Mouse (Mus musculus) lung, embryonic 14.5 days (tissue): Measurements from ENCODE around the gene Ktn1. TPM values are rescaled to one million over a fixed set of nuclear protein-coding genes. Genes with fewer than 3 reads are reported as not detected.

Experiments used
- ATAC-seq: fragments of 200-750 bp; cut with Nextera tagmentation; 2 replicates; pipeline ENCODE4 v1.8.0; 2017; ENCODE audit warnings: mild to moderate bottlenecking, moderate TSS enrichment, moderate library complexity; ENCODE audit not compliant: insufficient read depth
- DNase-seq: peaks from one replicate; pipeline ENCODE4 v3.0.0-alpha.2; 2015
- H3K27ac ChIP-seq: fragments of 300-500 bp; sonication (generic); 2 replicates; pipeline ENCODE4 v1.5.1; 2014; ENCODE audit warnings: low read depth, mild to moderate bottlenecking, moderate library complexity
- H3K27me3 ChIP-seq: fragments of 300-500 bp; sonication (generic); 2 replicates; pipeline ENCODE4 v1.6.1; 2014; ENCODE audit warnings: low read length, control low read depth; ENCODE audit not compliant: insufficient read depth
- H3K36me3 ChIP-seq: fragments of 300-500 bp; sonication (generic); 2 replicates; pipeline ENCODE4 v1.6.1; 2014; ENCODE audit warnings: control low read depth; ENCODE audit not compliant: insufficient read depth
- H3K4me1 ChIP-seq: fragments of 300-500 bp; sonication (generic); 2 replicates; pipeline ENCODE4 v1.6.1; 2014; ENCODE audit warnings: antibody characterized with exemption, control low read depth; ENCODE audit not compliant: insufficient read depth
- H3K4me2 ChIP-seq: fragments of 300-500 bp; sonication (generic); 2 replicates; pipeline ENCODE4 v1.6.1; 2014; ENCODE audit warnings: mild to moderate bottlenecking
- H3K4me3 ChIP-seq: fragments of 300-500 bp; sonication (generic); 2 replicates; pipeline ENCODE4 v1.5.1; 2014; ENCODE audit warnings: low read depth, low read length
- H3K9ac ChIP-seq: fragments of 300-500 bp; sonication (generic); 2 replicates; pipeline ENCODE4 v1.6.1; 2014
- H3K9me3 ChIP-seq: fragments of 300-500 bp; sonication (generic); 2 replicates; pipeline ENCODE4 v1.6.1; 2016; ENCODE audit warnings: low read depth, low read length, control low read depth
- CTCF ChIP-seq: IDR thresholded peaks from 2 replicates; pipeline ENCODE4 v1.5.1; 2016; ENCODE audit warnings: antibody characterized with exemption, low read depth
- whole genome bisulfite sequencing: fragments of 180-500 bp; shearing (Covaris S2); extraction: QIAGEN DNeasy Blood & Tissue Kit; methylation state at CpG from one replicate; pipeline ENCODE4 v1.1.7; 2014; 5-methylcytosine and 5-hydroxymethylcytosine counted together
- polyA plus RNA-seq: library from polyadenylated mRNA; unstranded; fragments of >200 nt; fragmentation: Nextera tagmentation; extraction: Ambion mirVana; gene quantifications from 2 replicates; pipeline ENCODE4 v1.2.1, GENCODE M21; 2014

Ktn1 gene
- polyA plus RNA-seq, 1 experiment from 2014 or later = 72.6 TPM

DNA sequence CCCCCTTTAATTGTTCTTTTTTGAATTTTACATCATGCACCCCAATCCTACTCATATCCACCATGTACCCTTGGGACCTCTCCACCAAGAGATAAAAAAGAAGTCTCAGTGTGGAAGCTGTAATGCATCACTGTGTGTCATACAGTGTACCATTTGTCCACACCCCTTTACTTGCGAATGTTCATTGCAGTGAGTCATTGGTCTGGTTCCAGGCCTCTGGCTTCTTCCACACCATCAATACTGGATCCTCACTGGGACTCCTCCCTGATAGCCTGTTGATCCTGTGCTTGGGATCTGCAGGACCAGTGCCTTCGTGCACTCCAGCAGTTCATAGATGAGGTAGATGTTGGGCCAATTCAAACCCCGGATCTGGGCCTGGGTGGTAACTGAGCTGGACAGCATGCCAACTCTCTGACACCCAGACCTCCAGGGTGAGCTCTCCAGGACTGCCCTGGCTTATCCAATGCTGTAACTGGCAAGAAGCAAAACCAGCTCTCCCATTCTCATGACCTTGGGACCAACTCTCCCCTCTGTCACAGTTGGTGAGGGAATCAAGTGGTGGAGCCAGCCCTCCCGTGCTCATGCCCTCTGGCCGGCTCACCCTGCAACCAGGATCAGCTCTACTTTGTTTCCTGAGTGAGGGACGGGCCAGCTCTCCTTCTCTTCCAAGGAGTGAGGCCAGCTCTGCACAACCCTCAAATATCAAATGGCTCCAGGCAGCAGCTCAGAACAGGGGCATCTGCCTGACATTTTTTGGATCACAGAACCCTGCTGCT lies 128.2 kb downstream of the Ktn1 start:
- no peak overlapping the region for H3K4me3 ChIP-seq
- no peaks in the 10 kb centered on the region for H3K9me3 ChIP-seq
- H3K9ac ChIP-seq = no peak overlapping the region
- H3K27ac ChIP-seq = no peak overlapping the region
- WGBS = 69% methylated on average over 6 of the region's 6 CpGs
- H3K4me1 ChIP-seq = no peaks in the 10 kb centered on the region
- ATAC-seq (no peak), DNase-seq (no peak)
- H3K4me2 ChIP-seq = no peak overlapping the region
- H3K27me3 ChIP-seq = no peaks in the 10 kb centered on the region
- TF ChIP-seq CTCF = no peak
- no peaks in the 10 kb centered on the region for H3K36me3 ChIP-seq

GRCm38 (mm10) chr14:47786112-47786511 lies 137.9 kb downstream of the Ktn1 start:
- no peak overlapping the region for H3K27ac ChIP-seq
- ATAC-seq (no peak), DNase-seq (no peak)
- no peak overlapping the region for H3K4me2 ChIP-seq
- no peaks in the 10 kb centered on the region for H3K36me3 ChIP-seq
- no peaks in the 10 kb centered on the region for H3K27me3 ChIP-seq
- H3K9ac ChIP-seq = no peak overlapping the region
- H3K9me3 ChIP-seq = no peaks in the 10 kb centered on the region
- WGBS = 50% methylated on average over 4 of the region's 4 CpGs
- no peaks in the 10 kb centered on the region for H3K4me1 ChIP-seq
- H3K4me3 ChIP-seq = no peak overlapping the region
- no peak for TF ChIP-seq CTCF

Other genes with a start within 250 kb of the Ktn1 start
- 56.0 and 58.6 TPM in 2 replicates for gene Dlgap5, start 230.0 kb upstream of the Ktn1 start, polyA plus RNA-seq
- gene Fbxo34, start 198.0 kb upstream of the Ktn1 start, polyA plus RNA-seq = 19.5 and 23.5 TPM in 2 replicates
- gene Atg14, start 77.8 kb upstream of the Ktn1 start, polyA plus RNA-seq = 13.3 and 14.5 TPM in 2 replicates